Mouse (Mus musculus) megakaryocyte-erythroid progenitor cell, adult 5-6 weeks (primary cell): ENCODE results near the gene Hgd. TPM values are rescaled to one million over a fixed set of nuclear protein-coding genes. Genes with fewer than 3 reads are reported as not detected.
A peak's percentile ranks its signal among the peaks of the same experiment; 100 is the strongest.

Experiments
- ATAC-seq: replicated peaks from 2 replicates; pipeline ENCODE4 v1.8.0; 2016; ENCODE audit warnings: mild to moderate bottlenecking, inconsistent platforms; ENCODE audit not compliant: severe bottlenecking, poor library complexity, low FRiP score, low TSS enrichment
- total RNA-seq, 2 experiments: library from RNA; stranded (forward) in 1 of 2; stranded (reverse) in 1 of 2; fragments of 200-1000, 215-1000 nt in 1 of 2; fragments of >200 nt in 1 of 2; fragmentation: Nextera tagmentation in 1 of 2; gene quantifications; 2 replicates each; pipeline ENCODE4 v1.2.3; 2014 to 2017

Gene Hgd
- total RNA-seq (2014; fragmentation: Nextera tagmentation) (not detected in 2 replicates), total RNA-seq (2017) (not detected in 2 replicates)

GRCm38 (mm10) chr16:37579994-37580393 lies at the start of gene Hgd:
Gene Hgd, plus strand, starts transcription at chr16:37580153.
- no peak for ATAC-seq

- no peak for ATAC-seq
Observed at GRCm38 (mm10) chr16:37530170-37530569, 49.8 kb upstream of the Hgd start.

- no peak for ATAC-seq
Observed at GRCm38 (mm10) chr16:37532046-37532445, 47.9 kb upstream of the Hgd start.

- peak; percentile 64 for ATAC-seq
Observed at GRCm38 (mm10) chr16:37533369-37534068, 46.4 kb upstream of the Hgd start.

- peak; percentile 53 for ATAC-seq
Observed at GRCm38 (mm10) chr16:37539240-37539610, 40.7 kb upstream of the Hgd start.

GRCm38 (mm10) chr16:37539611-37540580 lies 40.1 kb upstream of the Hgd start, which contains the start of the genes Gtf2e1 and Rabl3:
Gene Gtf2e1, minus strand, starts transcription at chr16:37539789.
Gene Rabl3, plus strand, starts transcription at chr16:37539885.
- ATAC-seq: peak; percentile 98

GRCm38 (mm10) chr16:37540776-37541175 lies 39.2 kb upstream of the Hgd start:
- ATAC-seq: no peak

GRCm38 (mm10) chr16:37546312-37546711 lies 33.6 kb upstream of the Hgd start:
- no peak for ATAC-seq

- ATAC-seq: no peak
Observed at GRCm38 (mm10) chr16:37550266-37550665, 29.7 kb upstream of the Hgd start.

- ATAC-seq: no peak
Observed at GRCm38 (mm10) chr16:37550981-37551380, 29.0 kb upstream of the Hgd start.

GRCm38 (mm10) chr16:37552824-37553223 lies 27.1 kb upstream of the Hgd start:
- peak; percentile 62 for ATAC-seq

- ATAC-seq: no peak
Observed at GRCm38 (mm10) chr16:37562414-37562813, 17.5 kb upstream of the Hgd start.

GRCm38 (mm10) chr16:37562961-37563360 lies 17.0 kb upstream of the Hgd start:
- ATAC-seq: no peak

- peak; percentile 77; the same call in 1 of the 2 replicates for ATAC-seq
Observed at GRCm38 (mm10) chr16:37565117-37565516, 14.8 kb upstream of the Hgd start.

GRCm38 (mm10) chr16:37566107-37566506 lies 13.8 kb upstream of the Hgd start:
- no peak for ATAC-seq

GRCm38 (mm10) chr16:37567113-37568050 lies 12.6 kb upstream of the Hgd start:
- no peak for ATAC-seq

- no peak for ATAC-seq
Observed at GRCm38 (mm10) chr16:37571554-37571953, 8.4 kb upstream of the Hgd start.

- ATAC-seq: no peak
Observed at GRCm38 (mm10) chr16:37572117-37572754, 7.7 kb upstream of the Hgd start.

- no peak for ATAC-seq
Observed at GRCm38 (mm10) chr16:37573061-37573460, 6.9 kb upstream of the Hgd start.
